Mouse (Mus musculus) liver, embryonic 11.5 days (tissue): ENCODE data around the gene Notch1. TPM values are rescaled to one million over a fixed set of nuclear protein-coding genes. Genes with fewer than 3 reads are reported as not detected.
A peak's percentile ranks its signal among the peaks of the same experiment; 100 is the strongest.

Source experiments
- ATAC-seq: fragments of 200-750 bp; cut with Nextera tagmentation; replicated peaks from 2 replicates; pipeline ENCODE4 v1.8.0; 2017; ENCODE audit warnings: moderate number of reproducible peaks, mild to moderate bottlenecking, moderate TSS enrichment, moderate library complexity; ENCODE audit not compliant: low FRiP score
- DNase-seq: peaks from one replicate; pipeline ENCODE4 v3.0.0-alpha.2; 2017; ENCODE audit warnings: low spot score
- H3K27ac ChIP-seq: fragments of 300-500 bp; sonication (generic); 2 replicates; pipeline ENCODE4 v1.5.1; 2014; ENCODE audit warnings: mild to moderate bottlenecking, low read depth, low read length, control low read depth
- H3K27me3 ChIP-seq: fragments of 300-500 bp; sonication (generic); replicated peaks from 2 replicates; pipeline ENCODE4 v1.6.1; 2014; ENCODE audit warnings: low read length, mixed read lengths; ENCODE audit not compliant: control insufficient read depth, insufficient read depth
- H3K36me3 ChIP-seq: fragments of 300-500 bp; sonication (generic); 2 replicates; pipeline ENCODE4 v1.6.1; 2014; ENCODE audit warnings: mild to moderate bottlenecking, low read length, moderate library complexity, mixed read lengths; ENCODE audit not compliant: control insufficient read depth, insufficient read depth
- H3K4me1 ChIP-seq: fragments of 300-500 bp; sonication (generic); replicated peaks from 2 replicates; pipeline ENCODE4 v1.6.1; 2014; ENCODE audit warnings: low read length, mixed read lengths; ENCODE audit not compliant: control insufficient read depth, insufficient read depth
- H3K4me2 ChIP-seq: fragments of 300-500 bp; sonication (generic); 2 replicates; pipeline ENCODE4 v1.6.1; 2014; ENCODE audit warnings: mild to moderate bottlenecking, control low read depth, moderate library complexity
- H3K4me3 ChIP-seq: fragments of 300-500 bp; sonication (generic); 2 replicates; pipeline ENCODE4 v1.5.1; 2014; ENCODE audit warnings: low read depth, low read length, control low read depth
- H3K9ac ChIP-seq: fragments of 300-500 bp; sonication (generic); 2 replicates; pipeline ENCODE4 v1.6.1; 2014; ENCODE audit warnings: low read depth, low read length, control low read depth
- H3K9me3 ChIP-seq: fragments of 300-500 bp; sonication (generic); 2 replicates; pipeline ENCODE4 v1.6.1; 2016; ENCODE audit warnings: low read length, inconsistent platforms, mixed read lengths; ENCODE audit not compliant: control insufficient read depth
- WGBS: fragments of 180-500 bp; shearing (Covaris S2); extraction: QIAGEN DNeasy Blood & Tissue Kit; methylation state at CpG from one replicate; pipeline ENCODE4 v1.1.7; 2014; 5-methylcytosine and 5-hydroxymethylcytosine counted together
- polyA plus RNA-seq: library from polyadenylated mRNA; unstranded; fragments of >200 nt; fragmentation: Nextera tagmentation; extraction: Ambion mirVana; gene quantifications from 2 replicates; pipeline ENCODE4 v1.2.1, GENCODE M21; 2014

The Notch1 gene
- polyA plus RNA-seq, 1 experiment from 2014 or later: 7.1 TPM

- ATAC-seq (no peak), DNase-seq (no peak)
- Histone ChIP-seq H3K4me3 (no peak overlapping the region), H3K27ac (no peak overlapping the region), H3K9me3 (no peaks in the 10 kb centered on the region), H3K27me3 (no peaks in the 10 kb centered on the region), H3K9ac (no peak overlapping the region), H3K4me1 (peaks cover 54% of the 10 kb centered on the region), H3K4me2 (no peak overlapping the region), H3K36me3 (peaks cover 3% of the 10 kb centered on the region)
- WGBS: 84% methylated on average over 9 of the region's 9 CpGs
These were observed 31.2 kb downstream of the Notch1 start for GRCm38 (mm10) chr2:26485278-26485677.

GRCm38 (mm10) chr2:26484169-26484568 is 32.3 kb downstream of the Notch1 start:
- no peaks in the 10 kb centered on the region for H3K9me3 ChIP-seq
- H3K27me3 ChIP-seq: no peaks in the 10 kb centered on the region
- H3K9ac ChIP-seq: no peak overlapping the region
- no peak overlapping the region for H3K4me3 ChIP-seq
- H3K36me3 ChIP-seq: peaks cover 6% of the 10 kb centered on the region
- H3K4me1 ChIP-seq: peaks cover 46% of the 10 kb centered on the region
- 83% methylated on average over 10 of the region's 10 CpGs for WGBS
- H3K27ac ChIP-seq: no peak overlapping the region
- no peak for DNase-seq
- no peak overlapping the region; the same call in 1 of the 2 replicates for H3K4me2 ChIP-seq
- no peak for ATAC-seq

DNA sequence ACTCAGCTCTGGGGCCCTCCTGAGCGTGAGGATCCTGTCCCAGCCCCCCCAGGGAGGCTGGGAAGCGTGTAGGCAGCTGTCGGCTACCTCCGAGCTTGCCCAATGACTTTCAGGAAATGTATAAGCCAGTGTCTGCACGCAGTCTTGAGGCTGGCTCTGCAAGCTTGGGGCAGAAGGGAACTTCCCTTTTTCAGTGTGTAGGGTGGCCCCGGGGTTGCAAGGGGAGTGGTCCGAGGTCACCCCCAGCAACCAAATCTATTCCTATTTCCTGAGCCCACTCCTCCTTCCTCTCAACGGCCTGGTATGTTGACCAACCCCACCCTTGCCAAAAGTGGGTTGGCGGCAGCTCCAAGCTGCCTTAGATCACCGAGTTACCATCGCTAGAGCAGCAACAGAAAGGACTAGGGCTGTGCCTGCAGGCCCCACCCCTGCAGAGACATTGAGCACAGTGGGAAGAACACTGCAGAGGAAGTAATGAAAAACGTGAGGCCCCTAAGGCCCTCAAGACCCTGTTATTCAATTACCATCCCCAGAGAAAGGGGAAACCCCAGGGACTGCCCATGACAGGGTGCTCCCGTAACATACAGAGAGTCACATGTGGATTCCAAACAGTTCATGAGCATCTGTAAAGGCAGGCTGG is 33.1 kb downstream of the Notch1 start:
- ATAC-seq: 0 out of 2 replicates have a peak, but pooled peaks have one; percentile 21
- H3K27me3 ChIP-seq: no peaks in the 10 kb centered on the region
- peaks cover 6% of the 10 kb centered on the region for H3K36me3 ChIP-seq
- H3K4me1 ChIP-seq: peaks cover 43% of the 10 kb centered on the region
- peak overlapping the region; percentile 68 for H3K27ac ChIP-seq
- WGBS: 27% methylated on average over 13 of the region's 13 CpGs
- DNase-seq: no peak
- no peak overlapping the region for H3K4me3 ChIP-seq
- peak overlapping the region; percentile 28 for H3K4me2 ChIP-seq
- no peak overlapping the region for H3K9ac ChIP-seq
- no peaks in the 10 kb centered on the region for H3K9me3 ChIP-seq

- peaks cover 10% of the 10 kb centered on the region for H3K36me3 ChIP-seq
- no peaks in the 10 kb centered on the region for H3K9me3 ChIP-seq
- peak overlapping the region; percentile 28; the same call in 1 of the 2 replicates for H3K4me2 ChIP-seq
- H3K27ac ChIP-seq: peak overlapping the region; percentile 68
- H3K27me3 ChIP-seq: no peaks in the 10 kb centered on the region
- H3K9ac ChIP-seq: no peak overlapping the region
- no peak for ATAC-seq
- DNase-seq: no peak
- H3K4me3 ChIP-seq: no peak overlapping the region
- 72% methylated on average over 3 of the region's 3 CpGs for WGBS
- peaks cover 38% of the 10 kb centered on the region for H3K4me1 ChIP-seq
These were observed 33.6 kb downstream of the Notch1 start for GRCm38 (mm10) chr2:26482824-26483223.

GRCm38 (mm10) chr2:26481724-26482495 is 34.6 kb downstream of the Notch1 start:
- WGBS: 68% methylated on average over 10 of the region's 10 CpGs
- Histone ChIP-seq H3K27ac (peak overlapping the region; percentile 8; the same call in 1 of the 2 replicates), H3K9me3 (no peaks in the 10 kb centered on the region), H3K4me3 (no peak overlapping the region), H3K9ac (no peak overlapping the region), H3K4me2 (peak overlapping the region; percentile 18; the same call in 1 of the 2 replicates), H3K4me1 (peaks cover 29% of the 10 kb centered on the region), H3K36me3 (peaks cover 13% of the 10 kb centered on the region), H3K27me3 (no peaks in the 10 kb centered on the region)
- ATAC-seq: 0 out of 2 replicates have a peak, but pooled peaks have one; percentile 25
- DNase-seq: no peak

GRCm38 (mm10) chr2:26480911-26481310 is 35.6 kb downstream of the Notch1 start:
- no peaks in the 10 kb centered on the region for H3K27me3 ChIP-seq
- H3K4me1 ChIP-seq: peaks cover 25% of the 10 kb centered on the region
- peaks cover 21% of the 10 kb centered on the region for H3K36me3 ChIP-seq
- H3K9me3 ChIP-seq: no peaks in the 10 kb centered on the region
- DNase-seq: no peak
- H3K27ac ChIP-seq: no peak overlapping the region
- WGBS: 90% methylated on average over 12 of the region's 12 CpGs
- no peak overlapping the region for H3K9ac ChIP-seq
- H3K4me3 ChIP-seq: no peak overlapping the region
- ATAC-seq: no peak
- H3K4me2 ChIP-seq: no peak overlapping the region

DNA sequence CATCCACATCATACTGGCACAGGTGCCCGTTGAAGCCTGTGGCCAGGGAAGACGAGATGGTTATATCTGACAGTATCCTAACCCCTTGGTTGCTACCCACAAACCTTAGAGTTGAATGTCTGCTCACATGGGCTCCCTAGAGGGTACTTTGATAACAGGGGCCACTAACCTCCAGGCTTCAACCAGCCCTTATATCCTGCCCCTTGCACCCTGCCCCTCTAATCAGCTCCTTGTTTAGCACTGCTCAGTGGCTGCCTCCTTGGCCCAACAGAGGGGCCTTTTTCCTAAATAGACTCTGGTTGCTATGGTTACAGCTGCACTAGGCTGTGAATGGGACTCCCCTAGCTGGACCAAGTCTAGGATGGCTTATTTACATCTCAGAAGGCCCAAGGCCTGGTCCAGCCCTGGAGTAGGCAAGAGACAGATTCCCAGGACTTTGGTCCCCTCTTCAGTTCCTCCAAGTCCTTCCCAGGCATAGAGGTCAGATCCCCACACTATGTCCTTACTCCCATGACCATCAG is 37.7 kb downstream of the Notch1 start:
- DNase-seq: no peak
- H3K4me1 ChIP-seq: peaks cover 28% of the 10 kb centered on the region
- H3K9me3 ChIP-seq: no peaks in the 10 kb centered on the region
- ATAC-seq: no peak
- no peaks in the 10 kb centered on the region for H3K27me3 ChIP-seq
- no peak overlapping the region for H3K27ac ChIP-seq
- peaks cover 19% of the 10 kb centered on the region; the same call in 1 of the 2 replicates for H3K36me3 ChIP-seq
- no peak overlapping the region for H3K9ac ChIP-seq
- H3K4me3 ChIP-seq: no peak overlapping the region
- 81% methylated on average over 2 of the region's 2 CpGs for WGBS
- no peak overlapping the region for H3K4me2 ChIP-seq

- no peak overlapping the region for H3K9ac ChIP-seq
- no peaks in the 10 kb centered on the region for H3K27me3 ChIP-seq
- WGBS: 87% methylated on average over 7 of the region's 7 CpGs
- no peak for ATAC-seq
- H3K4me1 ChIP-seq: peaks cover 20% of the 10 kb centered on the region
- no peak for DNase-seq
- H3K9me3 ChIP-seq: no peaks in the 10 kb centered on the region
- H3K27ac ChIP-seq: no peak overlapping the region
- H3K4me3 ChIP-seq: no peak overlapping the region
- peaks cover 19% of the 10 kb centered on the region; the same call in 1 of the 2 replicates for H3K36me3 ChIP-seq
- H3K4me2 ChIP-seq: no peak overlapping the region
These were observed 38.6 kb downstream of the Notch1 start for GRCm38 (mm10) chr2:26477911-26478310.
